Mouse (Mus musculus) liver, embryonic 14.5 days (tissue): ENCODE results near the gene Kirrel3.

Source experiments
- CTCF ChIP-seq: IDR thresholded peaks from 2 replicates; pipeline ENCODE4 v1.5.1; 2016; ENCODE audit warnings: antibody characterized with exemption, low read depth, control low read depth
- EP300 ChIP-seq: IDR thresholded peaks from 2 replicates; pipeline ENCODE4 v1.6.1; 2016; ENCODE audit warnings: antibody characterized with exemption, low read depth

- TF ChIP-seq CTCF = no peak
- no peak for TF ChIP-seq EP300
These were observed 567.0 kb downstream of the Kirrel3 start for GRCm38 (mm10) chr9:35052671-35053070.
